Mouse (Mus musculus): ENCODE measurements around the gene Slc8b1.
A peak's percentile ranks its signal among the peaks of the same experiment; 100 is the strongest.

- no peak for TF ChIP-seq HCFC1 (IDR thresholded peaks at IDR 0.05; ENCODE audit: low read depth, low read length)
- TF ChIP-seq POLR2A (IDR thresholded peaks at IDR 0.05; ENCODE audit: control insufficient read depth in 1 of 2, insufficient read depth in 1 of 2, low read depth in 1 of 2, low read length in 2 of 2, poor library complexity in 1 of 2): no peak
- TF ChIP-seq CTCF (IDR thresholded peaks at IDR 0.05 in 2 of 3, conservative IDR thresholded peaks at IDR 0.05 in 1 of 3; ENCODE audit: control insufficient read depth in 1 of 3, insufficient read depth in 1 of 3, low read depth in 2 of 3, low read length in 3 of 3, poor library complexity in 1 of 3, severe bottlenecking in 1 of 3): peak; percentile 65 to 79 (median 75)
- no peak for TF ChIP-seq GATA1 (IDR thresholded peaks at IDR 0.05; ENCODE audit: low read depth, low read length)
- no peak for TF ChIP-seq POLR2AphosphoS5 (IDR thresholded peaks at IDR 0.05; ENCODE audit: borderline replicate concordance, low read depth, low read length)
- TF ChIP-seq TCF12 (IDR thresholded peaks at IDR 0.05; ENCODE audit: low read depth, low read length): no peak
- TF ChIP-seq EP300 (IDR thresholded peaks at IDR 0.05; ENCODE audit: low read depth in 1 of 2, low read length in 2 of 2): no peak
Observed at GRCm38 (mm10) chr5:120522649-120523048, 11.7 kb downstream of the Slc8b1 start.
